Mouse (Mus musculus): ENCODE data around the gene Ctsg. TPM values are rescaled to one million over a fixed set of nuclear protein-coding genes. Genes with fewer than 3 reads are reported as not detected.

Ctsg gene
- total RNA-seq, 2 experiments from 2014 or later = not detected

Small RNAs within 50 kb of the gene (microRNA-seq; reads per million reads assigned to microRNA genes)
- 0 reads per million in 2 experiments for gene Mir6949

Other genes starting within 250 kb of the Ctsg start
- 10 to 100 TPM; 13.6 to 15.8 TPM for gene Nynrin, start 248.6 kb downstream of the Ctsg start, total RNA-seq (2021)
- gene Cbln3, start 218.2 kb downstream of the Ctsg start, total RNA-seq (2021) = under 1 TPM; 0.10 TPM
- 10 to 100 TPM; 13.4 to 14.3 TPM for gene Khnyn, start 217.6 kb downstream of the Ctsg start, total RNA-seq (2021)
- gene Sdr39u1, start 202.3 kb downstream of the Ctsg start, total RNA-seq (2021) = 10 to 100 TPM; 71.5 to 78.4 TPM
- 1 to 10 TPM; 4.4 to 5.1 TPM for gene Cma1, start 157.9 kb downstream of the Ctsg start, total RNA-seq (2021)
- gene Cma2, start 151.6 kb downstream of the Ctsg start, total RNA-seq (2021) = not detected
- not detected for gene Mcpt1, start 84.6 kb downstream of the Ctsg start, total RNA-seq (2021)
- gene Mcpt9, start 72.1 kb downstream of the Ctsg start, total RNA-seq (2021) = not detected
- gene Mcpt2, start 60.5 kb downstream of the Ctsg start, total RNA-seq (2021) = not detected
- gene Mcpt4, start 40.3 kb downstream of the Ctsg start, total RNA-seq (2021) = 1 to 10 TPM; 2.8 to 3.2 TPM
- not detected for gene Mcpt8, start 17.3 kb downstream of the Ctsg start, total RNA-seq (2021)
- not detected for gene Gzme, start 18.1 kb upstream of the Ctsg start, total RNA-seq (2021)
- not detected for gene Gzmd, start 30.0 kb upstream of the Ctsg start, total RNA-seq (2021)
- not detected for gene Gzmg, start 57.0 kb upstream of the Ctsg start, total RNA-seq (2021)
- gene Gzmn, start 72.0 kb upstream of the Ctsg start, total RNA-seq (2021) = not detected
- gene Gzmf, start 108.8 kb upstream of the Ctsg start, total RNA-seq (2021) = not detected
- gene Gzmc, start 132.1 kb upstream of the Ctsg start, total RNA-seq (2021) = not detected
- not detected for gene Gzmb, start 159.7 kb upstream of the Ctsg start, total RNA-seq (2021)

Data from heart, postnatal 14 days (tissue).